ENCODE assay signal across 14 mouse cellular contexts in the genomic region with DNA sequence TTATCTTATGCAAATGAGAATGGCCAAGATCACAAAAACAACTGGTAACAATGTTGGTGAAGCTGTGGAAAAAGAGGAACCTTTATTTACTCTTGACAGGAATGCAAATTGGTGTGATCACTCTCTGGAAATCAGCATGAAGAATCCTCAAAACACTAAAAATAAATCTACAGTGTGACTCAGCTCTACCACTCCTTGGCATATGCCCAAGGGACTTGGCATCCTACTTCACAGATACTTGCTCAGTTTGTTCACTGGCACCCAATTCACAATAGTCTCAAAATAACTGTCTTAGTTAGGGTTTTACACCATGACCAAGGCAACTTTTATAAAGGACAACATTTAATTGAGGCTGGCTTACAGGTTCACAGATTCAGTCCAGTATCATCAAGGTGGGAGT. TPM values are rescaled to one million over a fixed set of nuclear protein-coding genes. Genes with fewer than 3 reads are reported as not detected.
DNase-seq lines count a peak whose midpoint lies in the region; ATAC-seq lines count a peak whose summit lies in the region.
"Had no signal": no experiment of that assay in that cellular context is flagged by ENCODE, and none has a peak within 500 bp of the region (broad histone marks: within the 10 kb centered on the region; RNA-seq: fewer than 3 reads in every experiment).

No protein-coding gene starts in this region.

- intact Hi-C loops in left cerebral cortex, postnatal 10 days (cut with DNase I) = no loop called here
- intact Hi-C loops in gastrocnemius, postnatal 36 days (cut with DNase I) = no loop called here

- DNase-seq in A20 (ENCODE audit: low read depth, low spot score) = peak; percentile 37
- DNase-seq in adrenal gland, postnatal 10 days = peak; percentile 53
- DNase-seq in frontal cortex, adult 2 months (ENCODE audit: extremely low spot score in 1 of 2, low spot score in 1 of 2) = peak; percentile 80 to 92
- peak; percentile 44 to 53 for DNase-seq in left cerebral cortex, postnatal 10 days (ENCODE audit: extremely low spot score in 1 of 2, low spot score in 2 of 2)
- no peak for DNase-seq in kidney, adult 18-20 months
- DNase-seq in thymus, postnatal 14 days = no peak
- no peak for DNase-seq in gastrocnemius, postnatal 36 days
- DNase-seq: kidney, adult 8-10 months; liver, embryonic 13.5 days; retina, postnatal 1 day; thymus, postnatal 25 days had no signal

- ATAC-seq in erythroblast, adult 5-6 weeks (replicated peaks; ENCODE audit: low FRiP score, poor library complexity, severe bottlenecking) = no peak

RNA-seq across cellular contexts. Expression of a gene that starts 5.7 kb away (rescaled TPM):
- total RNA-seq in adrenal gland, postnatal 10 days (2021) = not detected
- not detected in 2 replicates for polyA plus RNA-seq in frontal cortex, adult 2 months (2012; rRNA removed)
- total RNA-seq in left cerebral cortex, postnatal 10 days (2021) = not detected
- not detected in 2 replicates for total RNA-seq in erythroblast, adult 5-6 weeks (2015; ENCODE audit: low replicate concordance)
- total RNA-seq in erythroblast, adult 5-6 weeks (2017; ENCODE audit: low replicate concordance) = not detected in 2 replicates
- total RNA-seq in gastrocnemius, postnatal 36 days (2021) = not detected
- total RNA-seq: MEL had no signal
- polyA plus RNA-seq: heart, embryonic 13.5 days; liver, embryonic 13.5 days had no signal

RNA-seq across cellular contexts. Expression of a gene that starts 21.2 kb away (rescaled TPM):
- 10 to 100 TPM in 1 of 2 experiments, 1 to 10 TPM in 1; 6.8 to 11.1 TPM for total RNA-seq in adrenal gland, postnatal 10 days (2021)
- polyA plus RNA-seq in frontal cortex, adult 2 months (2012; rRNA removed) = 0.50 and 0.78 TPM in 2 replicates
- under 1 TPM; 0.08 to 0.11 TPM for total RNA-seq in left cerebral cortex, postnatal 10 days (2021)
- 18.4 and 24.8 TPM in 2 replicates for total RNA-seq in erythroblast, adult 5-6 weeks (2015; ENCODE audit: low replicate concordance)
- 8.1 and 23.0 TPM in 2 replicates for total RNA-seq in erythroblast, adult 5-6 weeks (2017; ENCODE audit: low replicate concordance)
- under 1 TPM; 0.43 to 0.54 TPM for total RNA-seq in gastrocnemius, postnatal 36 days (2021)
- total RNA-seq: MEL had no signal

RNA-seq across cellular contexts. Expression of a gene that starts 21.8 kb away (rescaled TPM):
- 1 to 10 TPM in 1 of 2 experiments, under 1 TPM in 1; 0.75 to 1.4 TPM for total RNA-seq in adrenal gland, postnatal 10 days (2021)
- 2.0 and 4.0 TPM in 2 replicates for polyA plus RNA-seq in frontal cortex, adult 2 months (2012; rRNA removed)
- under 1 TPM; 0.41 to 0.73 TPM for total RNA-seq in left cerebral cortex, postnatal 10 days (2021)
- total RNA-seq in erythroblast, adult 5-6 weeks (2015; ENCODE audit: low replicate concordance) = 40.3 and 55.6 TPM in 2 replicates
- total RNA-seq in erythroblast, adult 5-6 weeks (2017; ENCODE audit: low replicate concordance) = 32.6 and 35.8 TPM in 2 replicates
- total RNA-seq in gastrocnemius, postnatal 36 days (2021) = under 1 TPM; 0.15 TPM
- total RNA-seq: MEL had no signal

RNA-seq across cellular contexts. Expression of a gene that starts 38.1 kb away (rescaled TPM):
- not detected for total RNA-seq in adrenal gland, postnatal 10 days (2021)
- 0.16 and 0.23 TPM in 2 replicates for polyA plus RNA-seq in frontal cortex, adult 2 months (2012; rRNA removed)
- total RNA-seq in left cerebral cortex, postnatal 10 days (2021) = not detected
- not detected in 2 replicates for total RNA-seq in erythroblast, adult 5-6 weeks (2015; ENCODE audit: low replicate concordance)
- total RNA-seq in erythroblast, adult 5-6 weeks (2017; ENCODE audit: low replicate concordance) = not detected in 2 replicates
- total RNA-seq in gastrocnemius, postnatal 36 days (2021) = not detected
- total RNA-seq: MEL had no signal
- polyA plus RNA-seq: heart, embryonic 13.5 days; liver, embryonic 13.5 days had no signal

RNA-seq across cellular contexts. Expression of a gene that starts 52.6 kb away (rescaled TPM):
- total RNA-seq in adrenal gland, postnatal 10 days (2021) = not detected
- not detected in 2 replicates for polyA plus RNA-seq in frontal cortex, adult 2 months (2012; rRNA removed)
- total RNA-seq in left cerebral cortex, postnatal 10 days (2021) = not detected
- total RNA-seq in erythroblast, adult 5-6 weeks (2015; ENCODE audit: low replicate concordance) = not detected in 2 replicates
- not detected in 2 replicates for total RNA-seq in erythroblast, adult 5-6 weeks (2017; ENCODE audit: low replicate concordance)
- not detected for total RNA-seq in gastrocnemius, postnatal 36 days (2021)
- total RNA-seq: MEL had no signal
- polyA plus RNA-seq: heart, embryonic 13.5 days; liver, embryonic 13.5 days had no signal

Comparison
In these comparisons a context has a peak if more than half of its experiments do, and no peak if none do; other contexts are left out.
1. DNase-seq: peak in A20 (single experiment), adrenal gland, postnatal 10 days (single experiment), frontal cortex, adult 2 months (2 of 2) and left cerebral cortex, postnatal 10 days (2 of 2); none in kidney, adult 18-20 months (single experiment), thymus, postnatal 14 days (single experiment) and gastrocnemius, postnatal 36 days (0 of 2).
2. RNA of a gene that starts 21.2 kb away (total RNA-seq): 8.1 to 24.8 TPM in erythroblast, adult 5-6 weeks and 6.8 to 11.1 TPM in adrenal gland, postnatal 10 days; 0.43 to 0.54 TPM in gastrocnemius, postnatal 36 days and 0.08 to 0.11 TPM in left cerebral cortex, postnatal 10 days; every median in the first group is over 4 times any median in the second.
3. RNA of a gene that starts 21.8 kb away (total RNA-seq): 32.6 to 55.6 TPM in erythroblast, adult 5-6 weeks; 0.75 to 1.4 TPM in adrenal gland, postnatal 10 days, 0.41 to 0.73 TPM in left cerebral cortex, postnatal 10 days and 0.15 TPM in gastrocnemius, postnatal 36 days; every median in the first group is over 10 times any median in the second.